In the genomic region with DNA sequence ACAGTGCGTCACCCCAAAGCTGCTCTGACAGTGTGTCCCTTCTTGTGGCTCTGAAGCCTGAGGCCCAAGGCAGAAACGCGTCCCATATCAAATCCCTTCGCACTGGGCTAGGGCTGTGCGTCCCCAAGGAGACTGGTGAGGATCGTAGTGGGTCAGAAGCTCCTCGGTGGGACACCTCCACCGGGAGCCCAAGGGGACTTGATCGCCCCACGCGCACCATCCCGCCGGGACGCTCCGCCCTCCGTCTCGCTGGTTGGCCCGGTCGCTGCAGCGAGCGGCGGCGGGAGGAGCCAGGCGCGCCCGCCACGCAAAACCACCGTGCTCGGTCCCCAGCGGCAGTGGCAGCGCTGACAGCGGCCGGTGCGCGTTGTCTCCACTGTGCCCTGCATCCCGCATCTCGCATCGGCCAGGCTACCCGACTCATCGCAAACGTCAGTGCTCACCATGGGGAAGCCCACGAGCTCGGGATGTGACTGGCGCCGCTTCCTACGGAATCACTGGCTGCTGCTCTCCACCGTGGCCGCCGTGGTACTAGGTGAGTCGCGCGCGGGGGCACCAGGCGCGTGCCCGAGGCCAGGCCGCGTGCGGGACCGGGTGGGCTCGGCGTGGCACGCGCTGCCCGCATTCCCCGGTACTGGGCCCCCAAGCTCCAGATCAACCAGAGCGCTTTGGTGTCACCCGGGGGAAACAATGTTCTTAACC, we compare ENCODE assay signal across 8 mouse cellular contexts. TPM values are rescaled to one million over a fixed set of nuclear protein-coding genes. Genes with fewer than 3 reads are reported as not detected.
DNase-seq lines count a peak whose midpoint lies in the region; ATAC-seq and TF ChIP-seq lines count a peak whose summit lies in the region.

A gene (plus strand): TSS at position 252 of the 702 bp plus-strand sequence.

- H3K4me1 ChIP-seq in ES-Bruce4 (ENCODE audit: control insufficient read depth, insufficient read depth, low read length): no peaks in the 10 kb centered on the region
- H3K4me1 ChIP-seq in forebrain, embryonic 15.5 days: peaks cover 13% of the 10 kb centered on the region
- H3K4me1 ChIP-seq in liver, embryonic 16.5 days (ENCODE audit: control insufficient read depth, low read depth, low read length): no peaks in the 10 kb centered on the region; the same call in 1 of the 2 replicates
- 0 out of 2 replicates have a peak, but pooled peaks cover 3% of the 10 kb centered on the region for H3K4me1 ChIP-seq in neural tube, embryonic 14.5 days (ENCODE audit: control insufficient read depth, insufficient read depth, low read length)

- ATAC-seq in forebrain, embryonic 15.5 days (replicated peaks): peak; percentile 93
- no peak for ATAC-seq in liver, embryonic 16.5 days (ENCODE audit: low read depth)
- peak; percentile 92 for ATAC-seq in neural tube, embryonic 14.5 days (ENCODE audit: low read depth)

- no peak for TF ChIP-seq POLR2A in ES-Bruce4 (IDR thresholded peaks at IDR 0.05; ENCODE audit: insufficient read depth, low read length)

- no peak for TF ChIP-seq CTCF in ES-Bruce4 (IDR thresholded peaks at IDR 0.05; ENCODE audit: low read depth, low read length)
- peak; percentile 32 for TF ChIP-seq CTCF in layer of hippocampus, adult 2 months (conservative IDR thresholded peaks at IDR 0.05)

- WGBS in forebrain, embryonic 15.5 days: under 1% methylated on average over 68 of the region's 68 CpGs
- under 1% methylated on average over 68 of the region's 68 CpGs for WGBS in liver, embryonic 16.5 days (ENCODE audit: insufficient replicate concordance)
- WGBS in neural tube, embryonic 14.5 days: under 1% methylated on average over 60 of the region's 68 CpGs

- no peak within 1 kb of the TSS for H3K27ac ChIP-seq in ES-Bruce4 (ENCODE audit: insufficient read depth, low read length)
- peak within 1 kb of the TSS; percentile 57; the same call in 1 of the 2 replicates for H3K27ac ChIP-seq in forebrain, embryonic 15.5 days (replicated peaks)
- H3K27ac ChIP-seq in layer of hippocampus, adult 2 months: peak within 1 kb of the TSS; percentile 95
- no peak within 1 kb of the TSS for H3K27ac ChIP-seq in liver, embryonic 16.5 days (ENCODE audit: low read length)
- peak within 1 kb of the TSS; percentile 75 for H3K27ac ChIP-seq in neural tube, embryonic 14.5 days (ENCODE audit: low read depth, low read length)

- peak within 1 kb of the TSS; percentile 17 for H3K9ac ChIP-seq in ES-Bruce4 (ENCODE audit: low read depth, poor library complexity, severe bottlenecking)
- H3K9ac ChIP-seq in forebrain, embryonic 15.5 days (replicated peaks): peak within 1 kb of the TSS; percentile 70
- no peak within 1 kb of the TSS for H3K9ac ChIP-seq in liver, embryonic 16.5 days (ENCODE audit: low read depth, low read length)
- H3K9ac ChIP-seq in neural tube, embryonic 14.5 days (replicated peaks; ENCODE audit: low read depth, low read length): peak within 1 kb of the TSS; percentile 75

- peak within 1 kb of the TSS; percentile 94 for H3K4me2 ChIP-seq in forebrain, embryonic 15.5 days (replicated peaks)
- H3K4me2 ChIP-seq in liver, embryonic 16.5 days (ENCODE audit: low read depth, low read length): peak within 1 kb of the TSS; percentile 61
- H3K4me2 ChIP-seq in neural tube, embryonic 14.5 days (ENCODE audit: low read depth, low read length): peak within 1 kb of the TSS; percentile 77

- no peaks in the 10 kb centered on the region for H3K27me3 ChIP-seq in ES-Bruce4 (ENCODE audit: control insufficient read depth, insufficient read depth, low read length, poor library complexity, severe bottlenecking)
- H3K27me3 ChIP-seq in forebrain, embryonic 15.5 days: no peaks in the 10 kb centered on the region
- peaks cover 23% of the 10 kb centered on the region for H3K27me3 ChIP-seq in liver, embryonic 16.5 days (ENCODE audit: control insufficient read depth, insufficient read depth, low read depth, low read length)
- H3K27me3 ChIP-seq in neural tube, embryonic 14.5 days (ENCODE audit: control insufficient read depth, insufficient read depth, low read length): no peaks in the 10 kb centered on the region

- no peak for TF ChIP-seq EP300 in ES-Bruce4 (IDR thresholded peaks at IDR 0.05; ENCODE audit: insufficient read depth, low read depth, low read length)

- DNase-seq in cerebellum, adult 11 months: peak; percentile 72
- DNase-seq in heart, postnatal 4 days: peak; percentile 43
- peak; percentile 78 to 85 for DNase-seq in layer of hippocampus, adult 2 months (ENCODE audit: low spot score in 2 of 2)
- DNase-seq in urinary bladder, postnatal 36 days (ENCODE audit: low spot score in 2 of 2): peak; percentile 15 to 20

- no peaks in the 10 kb centered on the region for H3K36me3 ChIP-seq in ES-Bruce4 (ENCODE audit: control insufficient read depth, insufficient read depth, low read length, poor library complexity, severe bottlenecking)
- H3K36me3 ChIP-seq in forebrain, embryonic 15.5 days: no peaks in the 10 kb centered on the region
- no peaks in the 10 kb centered on the region for H3K36me3 ChIP-seq in liver, embryonic 16.5 days (ENCODE audit: control insufficient read depth, insufficient read depth)
- H3K36me3 ChIP-seq in neural tube, embryonic 14.5 days (ENCODE audit: control insufficient read depth, insufficient read depth, low read length): no peaks in the 10 kb centered on the region

- peak within 1 kb of the TSS; percentile 83 for H3K4me3 ChIP-seq in ES-Bruce4 (ENCODE audit: low read depth, low read length)
- peak within 1 kb of the TSS; percentile 76 for H3K4me3 ChIP-seq in forebrain, embryonic 15.5 days
- peak within 1 kb of the TSS; percentile 83 for H3K4me3 ChIP-seq in layer of hippocampus, adult 2 months
- H3K4me3 ChIP-seq in liver, embryonic 16.5 days (ENCODE audit: low read depth, low read length): peak within 1 kb of the TSS; percentile 50
- peak within 1 kb of the TSS; percentile 51 for H3K4me3 ChIP-seq in neural tube, embryonic 14.5 days (ENCODE audit: low read depth, low read length)

- H3K9me3 ChIP-seq in ES-Bruce4 (replicated peaks; ENCODE audit: control insufficient read depth, insufficient read depth, low read length, poor library complexity, severe bottlenecking): no peaks in the 10 kb centered on the region
- H3K9me3 ChIP-seq in forebrain, embryonic 15.5 days: no peaks in the 10 kb centered on the region
- no peaks in the 10 kb centered on the region for H3K9me3 ChIP-seq in liver, embryonic 16.5 days (replicated peaks; ENCODE audit: control insufficient read depth, low read length)
- no peaks in the 10 kb centered on the region for H3K9me3 ChIP-seq in neural tube, embryonic 14.5 days (ENCODE audit: control insufficient read depth, low read length)

RNA-seq across cellular contexts. Expression of the gene that starts here (rescaled TPM):
- polyA plus RNA-seq in ES-Bruce4 (2011; ENCODE audit: insufficient read depth, insufficient read length, low read depth, missing spikeins): 0.27 and 0.88 TPM in 2 replicates
- 34.1 TPM in 2 replicates for polyA plus RNA-seq in forebrain, embryonic 15.5 days (2015; fragmentation: Nextera tagmentation; extraction: Ambion mirVana)
- total RNA-seq in heart, postnatal 4 days (2021): 1 to 10 TPM; 1.7 to 1.9 TPM
- 100 to 1,000 TPM; 139 to 149 TPM for total RNA-seq in layer of hippocampus, adult 2 months (2021)
- 0.07 and 0.09 TPM in 2 replicates for polyA plus RNA-seq in liver, embryonic 16.5 days (2015; fragmentation: Nextera tagmentation; extraction: Ambion mirVana)
- polyA plus RNA-seq in neural tube, embryonic 14.5 days (2014; fragmentation: Nextera tagmentation; extraction: Ambion mirVana): 42.2 and 44.0 TPM in 2 replicates

Comparison
In these comparisons a context has a peak if more than half of its experiments do, and no peak if none do; other contexts are left out.
1. RNA of the gene that starts here (total RNA-seq): 139 to 149 TPM in layer of hippocampus, adult 2 months; 1.7 to 1.9 TPM in heart, postnatal 4 days; every median in the first group is over 10 times any median in the second.
2. RNA of the gene that starts here (polyA plus RNA-seq): 42.2 to 44.0 TPM in neural tube, embryonic 14.5 days and 34.1 TPM in forebrain, embryonic 15.5 days; 0.27 to 0.88 TPM in ES-Bruce4 and 0.07 to 0.09 TPM in liver, embryonic 16.5 days; every median in the first group is over 10 times any median in the second.
3. H3K27ac ChIP-seq: peak in forebrain, embryonic 15.5 days (single experiment), layer of hippocampus, adult 2 months (single experiment) and neural tube, embryonic 14.5 days (single experiment); none in ES-Bruce4 (single experiment) and liver, embryonic 16.5 days (single experiment).
4. DNase-seq: peak in every context shown above with its lines; median percentile 82 in layer of hippocampus, adult 2 months; 72 in cerebellum, adult 11 months; 43 in heart, postnatal 4 days; 18 in urinary bladder, postnatal 36 days.
5. Peak in every context shown above with its lines, with median percentiles within 50 percentile points of each other: H3K4me3 ChIP-seq and H3K4me2 ChIP-seq.